Mouse (Mus musculus): ENCODE data around the gene Ccnjl. TPM values are rescaled to one million over a fixed set of nuclear protein-coding genes. Genes with fewer than 3 reads are reported as not detected.

Ccnjl gene
- polyA plus RNA-seq, 1 experiment = 0.88 TPM

- Histone ChIP-seq H3K4me1 (ENCODE audit: control insufficient read depth, insufficient read depth, insufficient read length) (no peaks in the 10 kb centered on the region), H3K4me3 (ENCODE audit: extremely low read depth, insufficient read depth, insufficient read length) (no peak overlapping the region), H3K27me3 (ENCODE audit: control insufficient read depth, insufficient read depth, low read length) (no peaks in the 10 kb centered on the region), H3K36me3 (ENCODE audit: control insufficient read depth, insufficient read depth, low read length) (no peaks in the 10 kb centered on the region), H3K27ac (ENCODE audit: insufficient read depth, low read length) (no peak overlapping the region)
- no peak for TF ChIP-seq POLR2A (IDR thresholded peaks at IDR 0.05; ENCODE audit: low read depth, low read length)
- TF ChIP-seq CTCF (IDR thresholded peaks at IDR 0.05; ENCODE audit: extremely low read depth, insufficient read depth, insufficient read length, insufficient replicate concordance) = no peak
- WGBS = 81% methylated on average over 7 of the region's 7 CpGs
- DNase-seq (ENCODE audit: low read depth in 1 of 2, low spot score in 2 of 2) = no peak
Observed at GRCm38 (mm10) chr11:43618403-43618802, 89.8 kb downstream of the Ccnjl start.

DNA sequence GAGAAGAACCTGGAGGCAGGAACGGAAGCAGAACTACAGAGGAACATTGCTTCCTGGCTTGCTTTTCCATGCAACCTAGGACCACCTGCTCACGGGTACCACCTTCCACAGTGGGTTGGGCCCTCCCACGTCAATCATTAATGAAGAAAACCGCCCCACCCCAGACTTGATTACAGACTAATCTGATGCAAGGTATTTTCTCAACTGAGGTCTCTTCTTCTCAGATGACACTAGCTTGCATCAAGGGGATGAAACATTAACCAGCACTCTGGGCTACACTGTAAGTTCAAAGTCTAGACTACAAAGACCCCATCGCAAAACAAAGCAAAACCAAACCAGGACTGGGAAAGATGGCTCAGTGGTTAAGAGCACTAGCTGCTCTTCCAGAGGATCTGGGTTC is 93.2 kb downstream of the Ccnjl start:
- H3K4me1 ChIP-seq (ENCODE audit: control insufficient read depth, insufficient read depth, insufficient read length) = no peaks in the 10 kb centered on the region
- DNase-seq (ENCODE audit: low read depth in 1 of 2, low spot score in 2 of 2) = no peak
- no peak overlapping the region for H3K27ac ChIP-seq (ENCODE audit: insufficient read depth, low read length)
- no peaks in the 10 kb centered on the region for H3K27me3 ChIP-seq (ENCODE audit: control insufficient read depth, insufficient read depth, low read length)
- no peak for TF ChIP-seq CTCF (IDR thresholded peaks at IDR 0.05; ENCODE audit: extremely low read depth, insufficient read depth, insufficient read length, insufficient replicate concordance)
- TF ChIP-seq POLR2A (IDR thresholded peaks at IDR 0.05; ENCODE audit: low read depth, low read length) = no peak
- H3K4me3 ChIP-seq (ENCODE audit: extremely low read depth, insufficient read depth, insufficient read length) = no peak overlapping the region
- H3K36me3 ChIP-seq (ENCODE audit: control insufficient read depth, insufficient read depth, low read length) = no peaks in the 10 kb centered on the region
- 88% methylated on average over 5 of the region's 5 CpGs for WGBS

DNA sequence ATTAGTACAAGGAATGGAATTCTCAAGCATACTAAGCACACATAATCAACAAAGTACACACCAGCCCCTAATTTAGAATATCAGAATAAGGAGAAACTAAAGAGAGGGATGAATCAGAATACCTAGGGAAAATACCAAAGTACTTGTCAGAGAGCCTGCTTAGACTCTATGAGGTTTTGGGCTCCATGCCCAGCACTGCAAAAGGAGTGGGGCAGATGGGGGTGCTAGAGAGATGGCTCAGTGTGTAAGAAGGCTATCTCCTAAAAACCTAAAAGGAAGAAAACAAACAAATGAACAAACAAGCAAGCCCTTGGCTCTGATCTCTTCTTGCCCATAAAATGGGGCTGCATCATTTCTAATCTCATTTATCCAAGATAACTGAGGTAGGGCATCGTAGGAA is 95.8 kb downstream of the Ccnjl start:
- Histone ChIP-seq H3K27ac (ENCODE audit: insufficient read depth, low read length) (no peak overlapping the region), H3K4me1 (ENCODE audit: control insufficient read depth, insufficient read depth, insufficient read length) (no peaks in the 10 kb centered on the region), H3K36me3 (ENCODE audit: control insufficient read depth, insufficient read depth, low read length) (no peaks in the 10 kb centered on the region), H3K27me3 (ENCODE audit: control insufficient read depth, insufficient read depth, low read length) (no peaks in the 10 kb centered on the region), H3K4me3 (ENCODE audit: extremely low read depth, insufficient read depth, insufficient read length) (no peak overlapping the region)
- TF ChIP-seq CTCF (IDR thresholded peaks at IDR 0.05; ENCODE audit: extremely low read depth, insufficient read depth, insufficient read length, insufficient replicate concordance) (no peak), POLR2A (IDR thresholded peaks at IDR 0.05; ENCODE audit: low read depth, low read length) (no peak)
- WGBS = 97% methylated on average over 1 of the region's 1 CpGs
- DNase-seq (ENCODE audit: low read depth in 1 of 2, low spot score in 2 of 2) = no peak

DNA sequence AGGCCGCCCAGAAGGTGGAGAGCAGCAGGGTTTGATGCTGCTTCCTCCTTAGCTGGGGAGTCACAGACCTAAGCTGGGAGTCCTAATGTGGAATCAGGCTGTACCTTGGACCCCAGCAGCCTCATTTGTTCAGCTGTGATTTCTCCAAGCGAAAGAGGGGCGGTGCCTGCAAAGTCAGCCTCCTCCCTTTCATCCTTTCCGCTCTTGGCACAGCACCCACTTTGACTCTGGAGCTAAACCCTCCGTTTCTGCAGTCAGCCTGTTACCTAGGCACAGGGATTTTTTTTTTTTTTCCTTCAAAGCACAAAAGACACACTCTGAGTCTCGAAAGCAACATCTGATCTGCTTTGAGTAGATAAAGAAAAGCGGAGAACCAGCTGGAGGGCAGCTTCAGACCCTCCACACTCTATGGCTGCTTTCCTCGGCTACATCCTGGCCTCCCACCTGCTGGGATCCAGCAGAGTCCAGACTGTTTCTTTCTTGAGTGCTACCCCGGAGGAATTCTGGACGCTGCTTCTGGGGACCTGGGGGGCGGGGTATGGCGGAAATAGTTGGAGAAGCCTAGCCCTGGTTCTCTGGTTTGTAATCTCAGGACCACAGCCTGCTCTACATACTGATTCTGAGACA is 97.8 kb downstream of the Ccnjl start:
- Histone ChIP-seq H3K27ac (ENCODE audit: insufficient read depth, low read length) (no peak overlapping the region), H3K27me3 (ENCODE audit: control insufficient read depth, insufficient read depth, low read length) (no peaks in the 10 kb centered on the region), H3K4me3 (ENCODE audit: extremely low read depth, insufficient read depth, insufficient read length) (no peak overlapping the region), H3K36me3 (ENCODE audit: control insufficient read depth, insufficient read depth, low read length) (no peaks in the 10 kb centered on the region), H3K4me1 (ENCODE audit: control insufficient read depth, insufficient read depth, insufficient read length) (no peaks in the 10 kb centered on the region)
- 61% methylated on average over 12 of the region's 12 CpGs for WGBS
- no peak for DNase-seq (ENCODE audit: low read depth in 1 of 2, low spot score in 2 of 2)
- TF ChIP-seq POLR2A (IDR thresholded peaks at IDR 0.05; ENCODE audit: low read depth, low read length) (no peak), CTCF (IDR thresholded peaks at IDR 0.05; ENCODE audit: extremely low read depth, insufficient read depth, insufficient read length, insufficient replicate concordance) (no peak)

DNA sequence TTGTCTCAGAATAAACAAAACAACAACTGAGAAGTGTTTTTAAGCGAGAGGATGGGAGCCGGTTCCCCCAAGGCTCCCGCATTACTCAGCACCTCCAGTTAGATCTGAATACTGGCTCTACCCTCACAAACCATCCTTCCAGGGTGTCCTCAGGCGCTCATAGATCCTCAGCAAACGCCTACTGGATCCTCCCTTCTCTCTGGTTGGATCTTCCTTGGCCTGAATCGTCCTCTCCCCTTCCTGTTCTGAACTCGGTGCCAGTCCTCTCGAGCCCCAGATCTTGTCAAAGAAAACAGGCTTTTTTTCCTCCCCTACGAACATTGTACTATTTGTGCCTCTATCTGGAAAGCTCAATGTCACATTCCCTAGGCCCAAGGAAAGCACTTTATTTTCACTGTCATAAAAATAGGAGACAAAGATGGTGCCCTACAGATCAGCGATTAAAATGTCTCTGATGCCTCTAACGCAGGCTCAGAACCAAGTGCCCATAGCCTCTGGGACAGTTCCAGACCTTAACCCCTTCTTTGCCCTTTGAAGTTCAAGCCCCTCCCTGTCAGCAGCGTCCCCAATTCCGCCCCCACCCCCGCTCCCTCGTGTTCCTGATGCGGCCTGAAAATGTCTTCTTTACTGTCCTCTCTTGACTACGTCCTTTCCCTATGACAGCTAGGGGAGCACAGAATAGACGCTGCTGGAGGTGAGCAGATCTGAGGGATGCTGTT is 98.5 kb downstream of the Ccnjl start:
- Histone ChIP-seq H3K27me3 (ENCODE audit: control insufficient read depth, insufficient read depth, low read length) (no peaks in the 10 kb centered on the region), H3K4me3 (ENCODE audit: extremely low read depth, insufficient read depth, insufficient read length) (no peak overlapping the region), H3K27ac (ENCODE audit: insufficient read depth, low read length) (no peak overlapping the region), H3K4me1 (ENCODE audit: control insufficient read depth, insufficient read depth, insufficient read length) (no peaks in the 10 kb centered on the region), H3K36me3 (ENCODE audit: control insufficient read depth, insufficient read depth, low read length) (no peaks in the 10 kb centered on the region)
- TF ChIP-seq CTCF (IDR thresholded peaks at IDR 0.05; ENCODE audit: extremely low read depth, insufficient read depth, insufficient read length, insufficient replicate concordance) (no peak), POLR2A (IDR thresholded peaks at IDR 0.05; ENCODE audit: low read depth, low read length) (no peak)
- DNase-seq (ENCODE audit: low read depth in 1 of 2, low spot score in 2 of 2) = no peak
- 78% methylated on average over 18 of the region's 18 CpGs for WGBS

- H3K4me1 ChIP-seq (ENCODE audit: control insufficient read depth, insufficient read depth, insufficient read length) = no peaks in the 10 kb centered on the region
- no peaks in the 10 kb centered on the region for H3K36me3 ChIP-seq (ENCODE audit: control insufficient read depth, insufficient read depth, low read length)
- H3K27me3 ChIP-seq (ENCODE audit: control insufficient read depth, insufficient read depth, low read length) = no peaks in the 10 kb centered on the region
- TF ChIP-seq POLR2A (IDR thresholded peaks at IDR 0.05; ENCODE audit: low read depth, low read length) = no peak
- no peak for TF ChIP-seq CTCF (IDR thresholded peaks at IDR 0.05; ENCODE audit: extremely low read depth, insufficient read depth, insufficient read length, insufficient replicate concordance)
- no peak overlapping the region for H3K4me3 ChIP-seq (ENCODE audit: extremely low read depth, insufficient read depth, insufficient read length)
- 91% methylated on average over 9 of the region's 9 CpGs for WGBS
- no peak overlapping the region for H3K27ac ChIP-seq (ENCODE audit: insufficient read depth, low read length)
- no peak for DNase-seq (ENCODE audit: low read depth in 1 of 2, low spot score in 2 of 2)
Observed at GRCm38 (mm10) chr11:43631645-43632044, 103.1 kb downstream of the Ccnjl start.

- H3K27ac ChIP-seq (ENCODE audit: insufficient read depth, low read length) = no peak overlapping the region
- H3K4me1 ChIP-seq (ENCODE audit: control insufficient read depth, insufficient read depth, insufficient read length) = no peaks in the 10 kb centered on the region
- no peaks in the 10 kb centered on the region for H3K36me3 ChIP-seq (ENCODE audit: control insufficient read depth, insufficient read depth, low read length)
- DNase-seq (ENCODE audit: low read depth in 1 of 2, low spot score in 2 of 2) = no peak
- no peak overlapping the region for H3K4me3 ChIP-seq (ENCODE audit: extremely low read depth, insufficient read depth, insufficient read length)
- TF ChIP-seq POLR2A (IDR thresholded peaks at IDR 0.05; ENCODE audit: low read depth, low read length) (no peak), CTCF (IDR thresholded peaks at IDR 0.05; ENCODE audit: extremely low read depth, insufficient read depth, insufficient read length, insufficient replicate concordance) (no peak)
- 17% methylated on average over 4 of the region's 4 CpGs for WGBS
- H3K27me3 ChIP-seq (ENCODE audit: control insufficient read depth, insufficient read depth, low read length) = no peaks in the 10 kb centered on the region
Observed at GRCm38 (mm10) chr11:43632566-43632965, 104.0 kb downstream of the Ccnjl start.

Measured in spleen, adult 2 months (tissue).